Mouse (Mus musculus) hematopoietic stem cell, adult 5-6 weeks (primary cell): Measurements from ENCODE around the gene B3gnt2. TPM values are rescaled to one million over a fixed set of nuclear protein-coding genes. Genes with fewer than 3 reads are reported as not detected.

Experiments
- ATAC-seq, 2 experiments: fragments of 125-278 bp in 1 of 2; replicated peaks in 1 of 2; 2 replicates each; pipeline ENCODE4 v1.8.0; 2016 to 2017; ENCODE audit warnings: inconsistent platforms in 2 of 2, mild to moderate bottlenecking in 2 of 2, moderate number of reproducible peaks in 2 of 2, low read depth in 1 of 2, moderate TSS enrichment in 1 of 2; ENCODE audit not compliant: low FRiP score in 2 of 2, poor library complexity in 2 of 2, severe bottlenecking in 2 of 2, insufficient read depth in 1 of 2, low TSS enrichment in 1 of 2
- total RNA-seq: library from RNA; stranded (forward); fragments of 172-1452, 232-1000 nt; gene quantifications from 2 replicates; pipeline ENCODE4 v1.2.3, GENCODE M21; 2017

B3gnt2 gene
- total RNA-seq, 1 experiment from 2014 or later, result 13.7 TPM

DNA sequence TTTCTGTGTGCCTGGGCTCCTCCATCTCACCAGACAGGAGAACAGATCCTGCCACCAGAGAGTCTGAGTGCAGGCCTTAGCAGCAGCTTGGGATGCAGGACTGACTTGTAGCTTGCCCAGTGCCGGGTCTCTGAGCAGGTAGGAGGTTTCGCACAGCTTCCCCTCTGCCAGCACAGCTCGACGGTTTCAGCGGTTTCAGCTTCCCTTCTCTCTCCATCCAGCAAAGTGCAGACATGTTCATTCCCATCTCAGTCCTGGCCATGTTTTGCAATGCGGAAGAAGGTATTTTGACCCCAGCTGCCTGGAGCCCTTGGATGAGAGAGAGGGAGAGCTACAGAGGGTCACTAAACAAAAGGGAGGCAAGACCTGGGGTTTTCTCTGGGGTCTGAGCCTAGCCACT lies 30.1 kb downstream of the B3gnt2 start:
- no peak for ATAC-seq

DNA sequence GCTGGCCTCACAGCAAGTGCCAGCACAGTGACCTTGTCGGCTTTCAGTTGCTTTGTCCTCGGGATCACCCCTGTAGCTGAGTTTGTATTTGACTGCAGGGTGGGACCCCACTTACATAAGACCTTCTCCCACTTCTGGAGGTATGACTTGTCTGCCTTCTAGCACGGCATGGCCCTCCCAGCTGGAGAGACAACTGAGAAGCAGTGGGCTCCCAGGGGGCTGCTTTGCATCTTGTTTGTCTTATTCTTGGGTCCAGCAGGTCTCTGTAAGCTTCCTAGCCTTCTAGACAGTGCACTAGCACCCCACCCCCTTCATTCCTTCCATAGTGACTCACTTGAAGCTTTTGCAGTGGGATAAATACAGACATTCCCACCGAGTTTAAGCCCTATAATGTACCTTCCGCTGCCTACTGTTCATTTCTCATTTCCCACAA lies 30.6 kb downstream of the B3gnt2 start:
- ATAC-seq, result no peak

DNA sequence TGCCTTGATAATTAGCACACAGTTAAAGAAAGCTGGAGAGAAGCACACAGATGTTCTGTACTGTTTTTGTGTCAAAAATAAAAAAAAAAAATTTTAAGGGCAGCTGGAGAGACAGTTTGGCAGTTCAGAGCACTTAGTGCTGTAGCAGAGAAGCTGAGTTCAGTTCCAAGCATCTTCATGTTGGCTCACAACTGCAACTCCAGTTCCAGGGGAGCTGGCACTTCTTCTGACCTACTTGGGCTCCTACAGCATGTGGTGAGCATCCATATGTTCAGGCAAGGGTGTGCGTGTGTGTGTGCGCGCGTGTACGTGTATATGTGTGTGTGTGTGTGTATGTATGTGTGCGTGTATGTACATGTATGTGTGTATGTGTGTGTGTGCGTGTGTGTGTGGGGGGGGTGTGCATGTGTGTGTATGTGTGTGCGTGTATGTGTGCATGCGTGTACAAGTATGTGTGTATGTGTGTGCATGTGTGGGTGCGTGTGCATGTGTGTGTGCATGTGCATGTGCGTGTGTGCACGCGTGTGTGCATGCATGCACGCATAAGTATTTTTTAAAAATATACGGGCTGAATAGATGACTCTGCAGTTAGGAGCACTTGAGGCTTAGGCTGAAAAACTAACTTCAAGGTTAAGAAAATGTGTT lies 31.7 kb downstream of the B3gnt2 start:
- ATAC-seq, result no peak

- ATAC-seq, result no peak
Observed at GRCm38 (mm10) chr11:22827514-22828080, 33.2 kb downstream of the B3gnt2 start.

GRCm38 (mm10) chr11:22826665-22827064 lies 34.1 kb downstream of the B3gnt2 start:
- ATAC-seq, result no peak

GRCm38 (mm10) chr11:22826051-22826450 lies 34.7 kb downstream of the B3gnt2 start:
- no peak for ATAC-seq

GRCm38 (mm10) chr11:22825548-22825947 lies 35.2 kb downstream of the B3gnt2 start:
- no peak for ATAC-seq

GRCm38 (mm10) chr11:22824049-22824705 lies 36.6 kb downstream of the B3gnt2 start:
- peak; percentile 31 to 33; a peak in 3 of 4 replicates for ATAC-seq

DNA sequence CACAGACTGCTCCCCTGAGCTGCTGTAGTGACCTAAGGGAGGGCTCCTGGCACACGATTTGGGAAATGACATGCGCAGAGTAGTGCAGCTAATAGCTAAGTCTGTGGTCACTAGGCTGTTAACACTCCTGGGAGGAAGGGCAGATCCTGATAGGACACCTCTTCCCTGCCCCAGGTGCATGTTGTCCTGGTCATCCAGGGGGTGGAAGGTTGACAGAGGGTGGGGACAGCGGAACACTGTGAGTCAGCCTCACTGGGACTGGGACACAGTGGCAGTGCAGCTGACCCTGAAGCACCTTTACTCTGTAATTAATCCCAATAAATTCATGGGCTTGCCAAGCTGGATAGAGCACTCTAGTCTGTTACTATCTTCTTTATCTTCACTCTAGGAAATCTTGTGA lies 39.5 kb downstream of the B3gnt2 start:
- ATAC-seq, result no peak

DNA sequence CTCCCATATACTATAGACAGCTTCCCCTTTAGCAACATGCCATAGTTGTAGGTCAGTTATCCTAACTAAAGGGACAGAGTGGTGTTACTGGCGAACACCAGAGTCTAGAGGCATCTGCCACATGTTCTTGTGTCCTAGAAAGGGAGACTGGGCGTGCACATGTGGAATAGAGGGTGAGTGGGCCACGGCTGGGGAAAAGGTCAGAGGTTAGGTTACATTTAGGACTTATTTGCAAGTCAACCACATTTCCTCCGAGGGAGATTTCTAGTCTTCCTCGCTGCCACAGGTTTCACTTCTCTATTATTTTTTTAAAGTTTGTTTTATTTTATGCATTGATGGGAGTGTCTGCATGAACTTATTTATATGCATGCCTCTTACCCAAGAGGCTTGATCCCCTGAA lies 42.4 kb downstream of the B3gnt2 start:
- peak; percentile 18 to 30; a peak in 1 of 4 replicates for ATAC-seq

DNA sequence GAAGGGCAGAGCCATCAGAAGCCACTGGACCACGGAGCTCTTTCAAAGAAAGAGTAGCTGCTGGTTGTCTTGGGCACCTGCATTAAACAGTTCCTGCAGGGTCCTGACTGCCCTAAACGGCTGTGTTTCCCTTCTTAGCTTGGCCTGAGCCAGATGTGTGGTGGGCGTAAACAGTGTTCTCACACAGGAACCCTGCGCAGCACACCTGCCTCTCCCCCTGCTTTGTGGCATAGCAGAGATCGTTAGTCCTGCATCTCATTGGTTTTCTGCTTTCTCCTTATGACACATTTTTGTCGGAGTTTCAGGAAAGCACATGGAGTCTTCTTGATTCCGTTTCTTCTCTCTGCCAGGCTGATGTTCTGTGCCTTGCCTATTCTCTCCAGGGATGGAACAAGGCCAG lies 44.9 kb downstream of the B3gnt2 start:
- no peak for ATAC-seq

GRCm38 (mm10) chr11:22815143-22815542 lies 45.6 kb downstream of the B3gnt2 start:
- no peak; a peak in 1 of 4 replicates for ATAC-seq

- peak in 1 of 2 experiments; percentile 34; a peak in 1 of 4 replicates for ATAC-seq
Observed at GRCm38 (mm10) chr11:22813921-22814704, 46.6 kb downstream of the B3gnt2 start.

- ATAC-seq, result peak; percentile 57 to 60
Observed at GRCm38 (mm10) chr11:22813427-22813826, 47.3 kb downstream of the B3gnt2 start.

GRCm38 (mm10) chr11:22811413-22811812 lies 49.3 kb downstream of the B3gnt2 start:
- no peak for ATAC-seq

- peak; percentile 40 to 48; a peak in 3 of 4 replicates for ATAC-seq
Observed at GRCm38 (mm10) chr11:22809465-22810096, 51.2 kb downstream of the B3gnt2 start.

GRCm38 (mm10) chr11:22808040-22808439 lies 52.7 kb downstream of the B3gnt2 start:
- ATAC-seq, result no peak
